Mouse (Mus musculus) urinary bladder, postnatal 25 days (tissue): ENCODE data around the gene Boc.

Experiments
- DNase-seq: peaks from one replicate; pipeline ENCODE4 v3.0.0; 2022; ENCODE audit warnings: low spot score

Boc gene

GRCm38 (mm10) chr16:44527218-44527905, 31.3 kb downstream of the Boc start:
- no peak for DNase-seq

GRCm38 (mm10) chr16:44526689-44527088, 32.0 kb downstream of the Boc start:
- no peak for DNase-seq

GRCm38 (mm10) chr16:44526044-44526443, 32.7 kb downstream of the Boc start:
- DNase-seq = no peak

- no peak for DNase-seq
These were observed 35.1 kb downstream of the Boc start for GRCm38 (mm10) chr16:44523595-44523994.

- DNase-seq = no peak
These were observed 42.2 kb downstream of the Boc start for GRCm38 (mm10) chr16:44516498-44516897.

- no peak for DNase-seq
These were observed 48.0 kb downstream of the Boc start for GRCm38 (mm10) chr16:44510521-44511213.

GRCm38 (mm10) chr16:44509458-44510344, 49.0 kb downstream of the Boc start:
- DNase-seq = no peak

GRCm38 (mm10) chr16:44508772-44509171, 49.9 kb downstream of the Boc start:
- DNase-seq = no peak

- no peak for DNase-seq
These were observed 50.7 kb downstream of the Boc start for GRCm38 (mm10) chr16:44508025-44508424.

GRCm38 (mm10) chr16:44507027-44507929, 51.4 kb downstream of the Boc start:
- DNase-seq = no peak

GRCm38 (mm10) chr16:44505243-44505642, 53.5 kb downstream of the Boc start:
- no peak for DNase-seq

GRCm38 (mm10) chr16:44502895-44503575, 55.7 kb downstream of the Boc start:
- no peak for DNase-seq

GRCm38 (mm10) chr16:44502325-44502724, 56.4 kb downstream of the Boc start:
- no peak for DNase-seq

- no peak for DNase-seq
These were observed 56.9 kb downstream of the Boc start for GRCm38 (mm10) chr16:44501783-44502182.

GRCm38 (mm10) chr16:44498447-44498846, 60.2 kb downstream of the Boc start:
- DNase-seq = no peak

GRCm38 (mm10) chr16:44496971-44497464, 61.7 kb downstream of the Boc start:
- DNase-seq = no peak

- DNase-seq = no peak
These were observed 64.1 kb downstream of the Boc start for GRCm38 (mm10) chr16:44494441-44495108.

GRCm38 (mm10) chr16:44493868-44494267, 64.8 kb downstream of the Boc start:
- no peak for DNase-seq

- DNase-seq = no peak
These were observed 66.0 kb downstream of the Boc start for GRCm38 (mm10) chr16:44492706-44493105.

GRCm38 (mm10) chr16:44492151-44492550, 66.5 kb downstream of the Boc start:
- no peak for DNase-seq
